Mouse (Mus musculus): ENCODE measurements around the gene Ltbp4. TPM values are rescaled to one million over a fixed set of nuclear protein-coding genes. Genes with fewer than 3 reads are reported as not detected.
A peak's percentile ranks its signal among the peaks of the same experiment; 100 is the strongest.

Gene Ltbp4
- total and polyA plus RNA-seq, 3 experiments = 0.43 to 2.6 (median 1.5) TPM

DNA sequence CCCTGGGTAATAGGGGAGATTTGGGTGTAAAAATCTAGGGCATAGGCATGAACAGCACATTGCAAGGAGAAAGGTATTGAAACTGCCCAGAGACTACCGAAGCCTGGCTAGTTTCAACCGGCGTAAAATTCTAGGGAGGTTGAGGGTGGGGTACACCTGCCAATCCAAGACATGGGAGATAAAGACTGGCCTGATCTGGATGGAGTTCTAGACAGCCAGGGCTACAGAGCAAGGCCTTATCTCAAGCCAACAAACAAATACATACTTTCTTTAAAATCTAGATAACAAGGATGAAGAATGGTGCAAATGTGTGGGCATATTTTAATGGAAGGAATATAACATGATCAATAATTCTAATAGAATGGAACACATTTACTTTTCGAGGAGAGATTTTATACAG is 17.3 kb upstream of the Ltbp4 start:
- Histone ChIP-seq H3K36me3 (replicated peaks in 1 of 2; ENCODE audit: control insufficient read depth in 1 of 2, insufficient read depth in 1 of 2, low read length in 1 of 2) (peaks cover 25 to 39% of the 10 kb centered on the region in 2 experiments), H3K9ac (ENCODE audit: insufficient read depth, low read depth) (no peak overlapping the region; the same call in 1 of the 2 replicates), H3K4me2 (ENCODE audit: insufficient read depth, low read depth, poor library complexity, severe bottlenecking) (peak overlapping the region; percentile 94; the same call in 1 of the 2 replicates), H3K27ac (ENCODE audit: insufficient read depth, low read depth) (no peak overlapping the region), H3K9me3 (replicated peaks; ENCODE audit: low read length) (peaks cover 2% of the 10 kb centered on the region), H3K4me3 (replicated peaks in 1 of 3; ENCODE audit: low read depth in 2 of 3, low read length in 2 of 3, poor library complexity in 1 of 3) (peak overlapping the region in 1 of 3 experiments; percentile 65), H3K27me3 (replicated peaks) (no peaks in the 10 kb centered on the region), H3K79me2 (replicated peaks; ENCODE audit: control insufficient read depth, extremely low read depth, insufficient read depth, poor library complexity, severe bottlenecking) (peaks cover 4% of the 10 kb centered on the region; the same call in 1 of the 2 replicates), H3K4me1 (ENCODE audit: control insufficient read depth in 1 of 2, insufficient read depth in 2 of 2) (peaks cover 2 to 21% of the 10 kb centered on the region in 2 experiments; a peak in 3 of 4 replicates)
- DNase-seq (ENCODE audit: extremely low read depth) = no peak
- dilution Hi-C loops (cut with MboI; ENCODE audit: extremely low pct_ligation_motif_present, extremely low pct_unique_long_range_greater_than_20kb, low sequenced_read_pairs) (no loop called here), in situ Hi-C loops (cut with MboI; ENCODE audit: low pct_ligation_motif_present, low pct_unique_long_range_greater_than_20kb, low sequenced_read_pairs) (no loop called here)
- no peak for TF ChIP-seq HCFC1 (IDR thresholded peaks at IDR 0.05; ENCODE audit: low read depth, low read length)
- TF ChIP-seq JUND (conservative IDR thresholded peaks at IDR 0.05; ENCODE audit: low read depth, low read length) = no peak
- TF ChIP-seq SIN3A (IDR thresholded peaks at IDR 0.05; ENCODE audit: low read length) = no peak
- TF ChIP-seq SMC3 (IDR thresholded peaks at IDR 0.05; ENCODE audit: low read depth, low read length) = no peak
- TF ChIP-seq MXI1 (IDR thresholded peaks at IDR 0.05; ENCODE audit: low read depth, low read length) = no peak
- no peak for TF ChIP-seq IRF4 (IDR thresholded peaks at IDR 0.05; ENCODE audit: low read depth, low read length)
- no peak for TF ChIP-seq MAZ (IDR thresholded peaks at IDR 0.05; ENCODE audit: low read depth, low read length)
- TF ChIP-seq JUN (IDR thresholded peaks at IDR 0.05; ENCODE audit: insufficient read depth, low read depth, low read length) = no peak
- TF ChIP-seq EP300 (IDR thresholded peaks at IDR 0.05; ENCODE audit: low read length) = no peak
- TF ChIP-seq TCF12 (IDR thresholded peaks at IDR 0.05; ENCODE audit: low read depth, low read length) = no peak
- TF ChIP-seq CTCF (conservative IDR thresholded peaks at IDR 0.05 in 1 of 2, IDR thresholded peaks at IDR 0.05 in 1 of 2; ENCODE audit: low read depth in 2 of 2, low read length in 2 of 2) = no peak
- no peak for TF ChIP-seq PAX5 (IDR thresholded peaks at IDR 0.05; ENCODE audit: low read length)
- TF ChIP-seq BHLHE40 (IDR thresholded peaks at IDR 0.05; ENCODE audit: low read depth, low read length) = no peak
- TF ChIP-seq ZMIZ1 (IDR thresholded peaks at IDR 0.05; ENCODE audit: low read depth, low read length) = no peak
- no peak for TF ChIP-seq E2F4 (IDR thresholded peaks at IDR 0.05; ENCODE audit: insufficient replicate concordance, low read depth, low read length)
- TF ChIP-seq NRF1 (IDR thresholded peaks at IDR 0.05; ENCODE audit: low read depth, low read length) = no peak

DNA sequence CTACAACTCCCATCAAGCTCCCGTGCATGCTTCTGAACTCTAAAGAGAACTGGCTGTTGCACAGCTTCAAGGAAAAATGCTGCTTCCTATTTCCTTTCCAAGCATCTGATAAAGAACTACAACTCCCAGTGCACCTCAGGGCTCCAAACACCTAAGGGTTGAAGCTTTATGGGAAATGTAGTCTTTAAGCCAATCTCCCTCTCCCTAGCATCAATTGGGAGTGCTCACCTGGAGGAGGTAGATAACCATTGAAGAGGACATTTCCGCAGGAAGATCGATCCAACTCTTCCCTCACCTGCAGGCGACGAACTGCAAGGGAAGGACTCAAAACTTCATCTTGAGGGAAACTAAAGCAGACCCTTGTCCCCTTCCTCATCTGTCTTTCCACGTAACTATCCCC is 16.7 kb upstream of the Ltbp4 start:
- H3K36me3 ChIP-seq (replicated peaks in 1 of 2; ENCODE audit: control insufficient read depth in 1 of 2, insufficient read depth in 1 of 2, low read length in 1 of 2) = peaks cover 29 to 45% of the 10 kb centered on the region in 2 experiments
- no peak overlapping the region for H3K9ac ChIP-seq (ENCODE audit: insufficient read depth, low read depth)
- no peak for DNase-seq (ENCODE audit: extremely low read depth)
- no peaks in the 10 kb centered on the region for H3K9me3 ChIP-seq (replicated peaks; ENCODE audit: low read length)
- H3K4me3 ChIP-seq (replicated peaks in 1 of 3; ENCODE audit: low read depth in 2 of 3, low read length in 2 of 3, poor library complexity in 1 of 3) = no peak overlapping the region
- in situ Hi-C loops (cut with MboI; ENCODE audit: low pct_ligation_motif_present, low pct_unique_long_range_greater_than_20kb, low sequenced_read_pairs) (no loop called here), dilution Hi-C loops (cut with MboI; ENCODE audit: extremely low pct_ligation_motif_present, extremely low pct_unique_long_range_greater_than_20kb, low sequenced_read_pairs) (no loop called here)
- no peak overlapping the region for H3K4me2 ChIP-seq (ENCODE audit: insufficient read depth, low read depth, poor library complexity, severe bottlenecking)
- no peak for TF ChIP-seq ZKSCAN1 (IDR thresholded peaks at IDR 0.05; ENCODE audit: borderline replicate concordance, low read depth, low read length)
- no peak for TF ChIP-seq BHLHE40 (IDR thresholded peaks at IDR 0.05; ENCODE audit: low read depth, low read length)
- TF ChIP-seq EP300 (IDR thresholded peaks at IDR 0.05; ENCODE audit: low read length) = no peak
- TF ChIP-seq IRF4 (IDR thresholded peaks at IDR 0.05; ENCODE audit: low read depth, low read length) = no peak
- no peak for TF ChIP-seq CTCF (conservative IDR thresholded peaks at IDR 0.05 in 1 of 2, IDR thresholded peaks at IDR 0.05 in 1 of 2; ENCODE audit: low read depth in 2 of 2, low read length in 2 of 2)
- TF ChIP-seq JUN (IDR thresholded peaks at IDR 0.05; ENCODE audit: insufficient read depth, low read depth, low read length) = no peak
- TF ChIP-seq SMC3 (IDR thresholded peaks at IDR 0.05; ENCODE audit: low read depth, low read length) = no peak
- TF ChIP-seq ZMIZ1 (IDR thresholded peaks at IDR 0.05; ENCODE audit: low read depth, low read length) = no peak
- TF ChIP-seq POLR2A (IDR thresholded peaks at IDR 0.05; ENCODE audit: low read depth, low read length) = no peak
- TF ChIP-seq POLR2AphosphoS2 (IDR thresholded peaks at IDR 0.05; ENCODE audit: low read depth, low read length) = no peak
- no peak for TF ChIP-seq ETS1 (conservative IDR thresholded peaks at IDR 0.05; ENCODE audit: low read depth, low read length)
- peak; percentile 91 for TF ChIP-seq HCFC1 (IDR thresholded peaks at IDR 0.05; ENCODE audit: low read depth, low read length)
- no peak for TF ChIP-seq MXI1 (IDR thresholded peaks at IDR 0.05; ENCODE audit: low read depth, low read length)
- no peak for TF ChIP-seq MAX (IDR thresholded peaks at IDR 0.05; ENCODE audit: low read length)
- TF ChIP-seq USF1 (IDR thresholded peaks at IDR 0.05; ENCODE audit: low read depth, low read length) = no peak
- TF ChIP-seq ELF1 (IDR thresholded peaks at IDR 0.05; ENCODE audit: low read depth, low read length) = peak; percentile 50; the same call in 1 of the 2 replicates
- no peak; the same call in 1 of the 2 replicates for TF ChIP-seq GABPA (IDR thresholded peaks at IDR 0.05; ENCODE audit: insufficient replicate concordance, low read depth, low read length)
- no peak for TF ChIP-seq MEF2A (IDR thresholded peaks at IDR 0.05; ENCODE audit: borderline replicate concordance, low read depth, low read length)
- peak; percentile 80; the same call in 1 of the 2 replicates for TF ChIP-seq KAT2A (IDR thresholded peaks at IDR 0.05; ENCODE audit: insufficient replicate concordance, low read length)
- no peak for TF ChIP-seq JUND (conservative IDR thresholded peaks at IDR 0.05; ENCODE audit: low read depth, low read length)
- no peaks in the 10 kb centered on the region for H3K27me3 ChIP-seq (replicated peaks)
- H3K27ac ChIP-seq (ENCODE audit: insufficient read depth, low read depth) = no peak overlapping the region
- peaks cover 2 to 18% of the 10 kb centered on the region in 2 experiments; a peak in 3 of 4 replicates for H3K4me1 ChIP-seq (ENCODE audit: control insufficient read depth in 1 of 2, insufficient read depth in 2 of 2)
- H3K79me2 ChIP-seq (replicated peaks; ENCODE audit: control insufficient read depth, extremely low read depth, insufficient read depth, poor library complexity, severe bottlenecking) = peaks cover 4% of the 10 kb centered on the region; the same call in 1 of the 2 replicates
